Mouse (Mus musculus): ENCODE data around the gene Elof1.
"Not testable (repeated sequence)": the region's sequence is repeated elsewhere in the genome, so short reads cannot be mapped to it uniquely, and the experiment has no call there.

Gene Elof1

GRCm38 (mm10) chr9:22116740-22117426 lies at the start of gene Elof1:
Elof1 (minus strand) TSS chr9:22117172.
- DNase-seq, result peak; percentile 95

DNA sequence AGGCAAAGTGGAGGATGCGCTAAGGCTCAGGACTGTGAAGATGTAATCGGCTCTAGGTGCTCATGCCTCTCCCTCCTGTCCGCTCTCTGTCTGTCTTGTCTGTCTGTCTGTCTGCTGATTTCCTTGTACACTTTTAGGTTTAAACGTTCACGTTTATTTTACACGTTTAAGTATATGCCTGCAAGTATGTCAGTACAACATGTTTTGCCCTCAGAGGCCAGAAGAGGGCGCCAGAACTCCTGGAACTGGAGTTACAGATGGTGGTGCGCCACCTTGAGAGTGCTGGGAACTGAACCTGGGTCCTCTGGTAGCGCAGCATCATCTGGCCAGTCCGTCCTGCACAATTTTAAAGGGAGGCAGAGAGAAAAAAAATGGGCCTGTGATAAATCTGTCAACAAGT lies 49.7 kb upstream of the Elof1 start:
- DNase-seq, result no peak

- no peak for DNase-seq
Measured at GRCm38 (mm10) chr9:22165964-22166363, 49.0 kb upstream of the Elof1 start.

DNA sequence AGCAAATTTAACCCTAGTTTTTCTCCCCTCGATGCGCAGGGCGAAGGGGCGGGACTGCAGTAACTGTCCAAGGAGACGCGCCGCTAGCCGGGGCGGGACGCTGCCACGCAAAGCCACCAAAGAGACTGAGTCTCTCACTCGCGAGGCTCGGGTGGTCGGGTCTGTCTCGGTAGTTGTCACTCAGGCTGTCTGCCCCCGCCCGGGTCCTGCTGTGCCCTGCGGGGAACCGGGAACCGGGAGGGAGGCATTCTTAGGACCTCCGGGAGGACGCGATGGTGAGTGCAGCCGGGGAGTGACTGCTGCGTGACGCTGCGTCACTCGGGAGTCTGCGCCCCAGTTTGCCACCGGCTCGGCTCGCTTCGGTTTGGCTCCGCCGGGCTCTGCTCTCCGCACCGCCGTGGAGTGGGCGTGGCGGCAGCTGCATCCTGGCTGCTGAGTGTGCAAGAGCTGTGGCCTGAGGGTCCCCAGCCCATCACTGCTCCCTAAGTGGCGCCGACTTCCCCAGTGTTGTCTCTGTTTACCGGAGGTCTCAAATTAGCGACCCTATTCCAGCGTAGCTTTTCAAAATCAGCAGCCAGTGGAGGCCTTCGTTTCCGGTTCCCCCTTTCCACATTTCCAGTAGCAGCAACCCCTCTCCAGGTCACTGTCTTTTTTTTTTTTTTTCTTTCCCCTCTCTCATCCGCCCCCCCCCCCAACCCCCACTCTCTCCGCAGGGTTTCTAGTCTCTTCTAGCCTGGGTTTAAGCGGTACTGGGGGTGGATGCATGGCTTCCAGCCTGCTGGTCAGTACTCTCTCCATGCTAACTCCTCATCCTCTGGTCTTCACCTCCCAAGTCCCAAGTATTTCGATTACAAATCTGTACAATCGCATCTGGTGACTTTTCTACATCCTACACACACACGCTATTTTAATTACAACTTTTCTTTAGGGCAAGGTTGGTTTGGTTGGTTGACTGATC lies 48.0 kb upstream of the Elof1 start:
- DNase-seq, result peak; percentile 51

DNA sequence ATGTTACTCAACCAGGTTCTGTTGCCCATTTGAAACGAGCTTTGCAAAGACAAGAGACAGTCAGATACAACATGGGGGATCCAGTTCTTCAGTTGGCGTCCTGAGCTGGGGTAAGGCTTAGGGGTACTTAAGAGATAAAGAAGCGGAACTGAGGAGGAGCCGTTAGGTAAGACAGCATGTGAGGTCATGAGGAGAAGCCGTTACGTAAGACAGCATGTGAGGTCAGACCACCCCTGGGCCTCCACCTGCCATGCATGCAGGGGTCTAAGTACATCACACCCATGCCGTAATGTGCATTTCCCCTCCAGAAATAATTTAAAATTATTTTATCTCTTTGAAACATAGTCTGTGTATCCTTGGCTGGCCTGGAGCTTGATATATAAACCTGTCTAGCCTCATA lies 45.9 kb upstream of the Elof1 start:
- DNase-seq, result no peak

DNA sequence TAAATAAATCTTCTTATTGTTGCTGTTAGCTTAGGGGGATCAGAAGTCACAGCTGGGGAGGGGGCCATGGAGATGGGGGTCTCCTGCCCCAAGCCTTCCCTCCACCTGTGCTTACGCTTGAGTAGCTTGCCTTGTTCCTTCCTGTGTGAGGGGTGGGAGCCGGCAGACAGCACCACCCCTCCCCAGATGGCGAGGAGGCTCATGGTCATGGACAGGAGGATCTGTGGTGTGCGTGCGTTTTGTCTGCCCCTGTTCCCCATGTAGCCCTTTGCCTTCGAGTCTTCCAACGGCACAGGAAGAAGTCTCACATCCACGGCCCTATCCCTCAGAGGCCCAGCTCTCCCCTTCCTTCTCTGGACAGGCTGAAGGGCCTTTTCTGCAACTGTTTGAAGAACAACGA lies 45.3 kb upstream of the Elof1 start:
- no peak for DNase-seq

DNA sequence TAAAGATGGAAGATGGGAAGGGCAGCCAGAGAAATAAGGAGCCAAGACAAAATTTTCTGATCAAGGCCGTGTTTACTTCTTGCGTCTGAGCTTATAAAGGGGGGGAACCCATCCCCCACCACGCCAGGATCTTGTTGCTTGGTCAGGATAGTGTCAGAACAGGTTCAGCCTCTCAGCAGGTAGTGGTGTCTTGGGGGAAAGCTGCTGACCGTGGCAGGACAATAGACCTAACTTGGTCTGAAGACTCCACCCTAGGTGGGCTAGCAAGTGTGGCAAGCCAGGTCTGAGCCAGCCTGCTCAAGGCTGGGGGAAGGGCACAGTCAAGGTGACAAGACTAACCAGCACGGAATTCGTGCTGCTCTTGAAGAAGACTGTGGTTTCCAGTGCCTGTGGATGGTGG lies 44.3 kb upstream of the Elof1 start:
- no peak for DNase-seq

- DNase-seq, result peak; percentile 43
Measured at GRCm38 (mm10) chr9:22157516-22158265, 40.7 kb upstream of the Elof1 start.

GRCm38 (mm10) chr9:22156497-22157245 lies 39.7 kb upstream of the Elof1 start, which contains the start of gene Pigyl:
Pigyl (plus strand) TSS chr9:22156846.
- DNase-seq, result peak; percentile 99

DNA sequence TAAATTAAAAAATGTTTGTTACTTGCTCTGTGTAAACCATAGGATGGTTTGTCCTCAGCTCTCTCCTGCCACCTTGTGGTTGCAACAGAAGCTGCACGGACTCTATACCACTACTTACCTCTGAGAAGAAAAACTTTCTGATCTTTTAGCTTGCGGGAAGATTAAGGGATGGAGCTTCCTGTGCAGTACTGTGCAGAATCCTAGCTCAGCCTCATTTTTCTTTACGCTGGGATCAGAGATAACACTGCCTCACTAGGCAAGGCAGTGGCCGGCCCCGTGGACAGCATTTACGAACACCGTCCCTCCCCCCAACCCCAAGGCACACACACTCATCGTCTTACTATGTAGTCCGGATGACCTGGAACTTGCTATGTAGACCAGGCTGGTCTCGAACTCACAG lies 38.6 kb upstream of the Elof1 start:
- peak; percentile 72 for DNase-seq

DNA sequence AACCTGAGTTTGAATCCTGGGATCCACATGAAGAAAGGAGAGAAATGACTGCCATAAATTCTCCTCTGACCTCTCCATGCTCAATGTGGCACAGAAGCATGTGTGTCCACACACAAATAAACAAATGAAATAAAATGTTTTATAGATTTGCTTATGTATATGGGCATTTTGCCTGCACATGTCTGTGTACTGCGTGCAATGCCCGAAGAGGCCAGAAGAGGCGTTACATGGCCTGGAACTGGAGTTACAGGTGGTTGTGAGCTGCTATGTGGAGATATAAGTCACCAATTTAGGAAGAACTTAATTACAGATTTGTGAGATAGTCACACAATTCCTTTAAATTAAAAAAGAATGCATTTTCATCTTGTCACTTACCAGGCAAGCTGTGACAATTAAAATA lies 36.8 kb upstream of the Elof1 start:
- no peak for DNase-seq

GRCm38 (mm10) chr9:22150946-22151345 lies 34.0 kb upstream of the Elof1 start:
- no peak for DNase-seq

- DNase-seq, result not testable (repeated sequence)
Measured at GRCm38 (mm10) chr9:22150249-22150693, 33.3 kb upstream of the Elof1 start.

GRCm38 (mm10) chr9:22149426-22150248 lies 32.7 kb upstream of the Elof1 start:
- no peak for DNase-seq

DNA sequence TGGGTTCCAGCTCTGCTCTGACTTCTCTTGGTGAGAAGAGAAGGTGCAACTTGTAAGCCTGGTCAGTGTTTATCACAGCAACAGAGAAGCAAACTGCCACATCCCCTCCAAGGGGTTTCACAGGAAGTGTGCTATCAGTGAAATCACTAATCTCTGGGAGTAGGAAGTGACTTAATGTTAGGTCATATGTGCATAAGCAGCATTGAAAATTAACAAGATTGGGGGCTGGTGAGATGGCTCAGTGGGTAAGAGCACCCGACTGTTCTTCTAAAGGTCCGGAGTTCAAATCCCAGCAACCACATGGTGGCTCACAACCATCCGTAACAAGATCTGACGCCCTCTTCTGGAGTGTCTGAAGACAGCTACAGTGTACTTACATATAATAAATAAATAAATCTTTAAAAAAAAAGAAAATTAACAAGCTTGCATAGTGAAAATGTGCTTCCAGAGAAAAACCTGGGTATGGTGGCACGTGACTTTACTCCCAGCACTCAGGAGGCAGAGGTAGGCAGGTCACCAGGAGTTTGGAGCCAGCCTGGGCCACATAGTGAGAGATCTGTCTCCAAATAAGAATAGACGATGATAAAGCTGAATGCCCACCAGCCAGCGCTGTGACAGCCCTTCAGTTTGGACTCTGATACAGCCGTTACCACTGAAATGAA lies 27.5 kb upstream of the Elof1 start:
- DNase-seq, result no peak

DNA sequence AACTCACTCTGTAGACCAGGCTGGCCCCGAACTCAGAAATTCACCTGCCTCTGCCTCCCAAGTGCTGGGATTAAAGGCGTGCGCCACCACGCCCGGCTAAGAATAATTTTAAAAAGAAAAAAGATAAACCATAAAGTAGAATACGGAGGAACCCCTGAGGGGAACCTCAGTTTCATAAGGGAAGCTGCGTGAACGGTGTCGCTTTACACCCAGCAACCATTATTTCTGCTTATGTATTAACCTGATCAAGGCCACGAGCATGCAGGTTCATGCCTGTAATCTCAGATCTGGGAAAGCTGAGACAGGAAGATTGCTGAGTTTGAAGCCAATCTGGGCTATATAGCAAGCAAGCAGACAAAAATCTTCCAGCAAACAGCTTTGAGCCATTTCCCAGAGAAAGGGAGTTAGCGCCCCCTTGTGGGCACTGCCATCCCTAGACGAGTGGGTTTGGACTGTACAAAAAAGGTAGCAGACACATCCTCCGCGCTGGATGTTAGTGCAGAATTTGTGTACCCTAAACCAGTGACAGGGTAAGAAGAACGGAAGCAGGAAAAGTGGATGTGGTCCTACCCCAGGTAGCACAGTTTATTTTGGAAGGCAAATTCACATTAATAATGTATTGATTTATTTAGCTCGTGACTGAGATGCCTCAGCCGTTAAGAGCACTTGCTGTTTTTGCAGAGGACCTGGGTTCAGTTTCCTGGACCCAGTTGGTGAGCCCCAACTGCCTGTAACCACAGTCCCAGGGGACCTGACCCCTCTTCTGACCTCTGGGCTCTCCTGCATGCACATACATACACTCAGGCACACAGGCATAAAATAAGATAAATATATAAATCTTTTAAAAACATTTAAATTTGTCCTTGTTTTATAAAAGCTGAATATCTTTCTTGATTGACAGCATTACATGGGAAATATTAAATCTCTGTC lies 26.4 kb upstream of the Elof1 start:
- peak; percentile 91 for DNase-seq

GRCm38 (mm10) chr9:22139746-22140145 lies 22.8 kb upstream of the Elof1 start:
- DNase-seq, result peak; percentile 64

- DNase-seq, result peak; percentile 52
Measured at GRCm38 (mm10) chr9:22138480-22138879, 21.5 kb upstream of the Elof1 start.

- DNase-seq, result no peak
Measured at GRCm38 (mm10) chr9:22136765-22137547, 20.0 kb upstream of the Elof1 start.
